Mouse (Mus musculus) forebrain, embryonic 14.5 days (tissue): Measurements from ENCODE around the gene Sult6b2. TPM values are rescaled to one million over a fixed set of nuclear protein-coding genes. Genes with fewer than 3 reads are reported as not detected.
A peak's percentile ranks its signal among the peaks of the same experiment; 100 is the strongest.

Experiments used
- ATAC-seq: fragments of 200-750 bp; cut with Nextera tagmentation; 2 replicates; pipeline ENCODE4 v1.8.0; 2017; ENCODE audit warnings: mild to moderate bottlenecking, moderate library complexity
- DNase-seq: peaks from one replicate; pipeline ENCODE4 v3.0.0-alpha.2; 2015; ENCODE audit warnings: low spot score
- H3K27ac ChIP-seq: fragments of 300-500 bp; sonication (generic); 2 replicates; pipeline ENCODE4 v1.5.1; 2014; ENCODE audit warnings: low read depth, mild to moderate bottlenecking, control low read depth, low read length, moderate library complexity
- H3K27me3 ChIP-seq: fragments of 300-500 bp; sonication (generic); replicated peaks from 2 replicates; pipeline ENCODE4 v1.6.1; 2014; ENCODE audit warnings: low read length, control low read depth, mixed read lengths; ENCODE audit not compliant: control insufficient read depth, insufficient read depth
- H3K36me3 ChIP-seq: fragments of 300-500 bp; sonication (generic); 2 replicates; pipeline ENCODE4 v1.6.1; 2014; ENCODE audit warnings: low read length, control low read depth; ENCODE audit not compliant: control insufficient read depth, insufficient read depth
- H3K4me1 ChIP-seq: fragments of 300-500 bp; sonication (generic); 2 replicates; pipeline ENCODE4 v1.6.1; 2014; ENCODE audit warnings: antibody characterized with exemption, low read length, control low read depth; ENCODE audit not compliant: control insufficient read depth, insufficient read depth
- H3K4me2 ChIP-seq: fragments of 300-500 bp; sonication (generic); 2 replicates; pipeline ENCODE4 v1.6.1; 2014; ENCODE audit warnings: mild to moderate bottlenecking, control low read depth, low read length
- H3K4me3 ChIP-seq: fragments of 300-500 bp; sonication (generic); 2 replicates; pipeline ENCODE4 v1.5.1; 2014; ENCODE audit warnings: low read depth, low read length, control low read depth
- H3K9ac ChIP-seq: fragments of 300-500 bp; sonication (generic); 2 replicates; pipeline ENCODE4 v1.6.1; 2014; ENCODE audit warnings: mild to moderate bottlenecking, low read length, control low read depth, moderate library complexity
- H3K9me3 ChIP-seq: fragments of 300-500 bp; sonication (generic); replicated peaks from 2 replicates; pipeline ENCODE4 v1.6.1; 2016; ENCODE audit warnings: low read length, control low read depth, mixed read lengths; ENCODE audit not compliant: control insufficient read depth
- WGBS: fragments of 180-500 bp; shearing (Covaris S2); extraction: QIAGEN DNeasy Blood & Tissue Kit; methylation state at CpG from one replicate; pipeline ENCODE4 v1.1.7; 2014; 5-methylcytosine and 5-hydroxymethylcytosine counted together
- polyA plus RNA-seq: library from polyadenylated mRNA; unstranded; fragments of >200 nt; fragmentation: Nextera tagmentation; extraction: Ambion mirVana; gene quantifications from 2 replicates; pipeline ENCODE4 v1.2.1, GENCODE M21; 2014

The Sult6b2 gene
- polyA plus RNA-seq, 1 experiment from 2014 or later = 0.18 TPM

- Histone ChIP-seq H3K36me3 (no peaks in the 10 kb centered on the region), H3K9me3 (no peaks in the 10 kb centered on the region), H3K4me1 (no peaks in the 10 kb centered on the region), H3K4me3 (no peak overlapping the region), H3K4me2 (no peak overlapping the region), H3K27ac (no peak overlapping the region), H3K27me3 (no peaks in the 10 kb centered on the region), H3K9ac (no peak overlapping the region)
- DNase-seq (no peak), ATAC-seq (no peak)
- WGBS = 90% methylated on average over 9 of the region's 9 CpGs
These were observed 33.0 kb upstream of the Sult6b2 start for GRCm38 (mm10) chr6:142837326-142837725.

GRCm38 (mm10) chr6:142835726-142836125 is 31.4 kb upstream of the Sult6b2 start:
- Histone ChIP-seq H3K9me3 (no peaks in the 10 kb centered on the region), H3K36me3 (no peaks in the 10 kb centered on the region), H3K27me3 (no peaks in the 10 kb centered on the region), H3K4me3 (no peak overlapping the region), H3K4me2 (no peak overlapping the region), H3K27ac (no peak overlapping the region), H3K4me1 (no peaks in the 10 kb centered on the region), H3K9ac (no peak overlapping the region)
- 56% methylated on average over 18 of the region's 18 CpGs for WGBS
- DNase-seq = peak; percentile 34
- peak; percentile 74 for ATAC-seq

- H3K4me3 ChIP-seq = no peak overlapping the region
- H3K36me3 ChIP-seq = no peaks in the 10 kb centered on the region
- no peak overlapping the region for H3K9ac ChIP-seq
- WGBS = 80% methylated on average over 4 of the region's 4 CpGs
- no peaks in the 10 kb centered on the region for H3K9me3 ChIP-seq
- H3K27ac ChIP-seq = no peak overlapping the region
- no peaks in the 10 kb centered on the region for H3K4me1 ChIP-seq
- ATAC-seq = no peak
- no peaks in the 10 kb centered on the region for H3K27me3 ChIP-seq
- no peak overlapping the region for H3K4me2 ChIP-seq
- no peak for DNase-seq
These were observed 30.6 kb upstream of the Sult6b2 start for GRCm38 (mm10) chr6:142834911-142835310.

GRCm38 (mm10) chr6:142831706-142832105 is 27.4 kb upstream of the Sult6b2 start:
- no peaks in the 10 kb centered on the region for H3K27me3 ChIP-seq
- H3K4me3 ChIP-seq = no peak overlapping the region
- DNase-seq = no peak
- no peak overlapping the region for H3K9ac ChIP-seq
- no peaks in the 10 kb centered on the region for H3K4me1 ChIP-seq
- H3K27ac ChIP-seq = no peak overlapping the region
- H3K9me3 ChIP-seq = no peaks in the 10 kb centered on the region
- 83% methylated on average over 3 of the region's 3 CpGs for WGBS
- no peaks in the 10 kb centered on the region for H3K36me3 ChIP-seq
- no peak overlapping the region for H3K4me2 ChIP-seq
- ATAC-seq = no peak

GRCm38 (mm10) chr6:142831243-142831642 is 26.9 kb upstream of the Sult6b2 start:
- no peak for DNase-seq
- Histone ChIP-seq H3K4me1 (no peaks in the 10 kb centered on the region), H3K9ac (no peak overlapping the region), H3K36me3 (no peaks in the 10 kb centered on the region), H3K27me3 (no peaks in the 10 kb centered on the region), H3K4me3 (no peak overlapping the region), H3K27ac (no peak overlapping the region), H3K9me3 (no peaks in the 10 kb centered on the region), H3K4me2 (no peak overlapping the region)
- no peak for ATAC-seq
- 69% methylated on average over 8 of the region's 8 CpGs for WGBS

GRCm38 (mm10) chr6:142830221-142830620 is 25.9 kb upstream of the Sult6b2 start:
- H3K4me3 ChIP-seq = no peak overlapping the region
- no peak overlapping the region for H3K9ac ChIP-seq
- H3K27ac ChIP-seq = no peak overlapping the region
- no peak for ATAC-seq
- no peaks in the 10 kb centered on the region for H3K36me3 ChIP-seq
- 94% methylated on average over 3 of the region's 3 CpGs for WGBS
- no peak overlapping the region for H3K4me2 ChIP-seq
- no peaks in the 10 kb centered on the region for H3K27me3 ChIP-seq
- DNase-seq = no peak
- H3K9me3 ChIP-seq = no peaks in the 10 kb centered on the region
- no peaks in the 10 kb centered on the region for H3K4me1 ChIP-seq

- DNase-seq (no peak), ATAC-seq (no peak)
- H3K9ac ChIP-seq = no peak overlapping the region
- no peaks in the 10 kb centered on the region for H3K36me3 ChIP-seq
- H3K9me3 ChIP-seq = no peaks in the 10 kb centered on the region
- WGBS = 80% methylated on average over 5 of the region's 5 CpGs
- no peak overlapping the region for H3K4me2 ChIP-seq
- H3K4me3 ChIP-seq = no peak overlapping the region
- H3K27ac ChIP-seq = no peak overlapping the region
- no peaks in the 10 kb centered on the region for H3K27me3 ChIP-seq
- H3K4me1 ChIP-seq = no peaks in the 10 kb centered on the region
These were observed 21.1 kb upstream of the Sult6b2 start for GRCm38 (mm10) chr6:142825449-142825848.

- ATAC-seq = no peak
These were observed 18.9 kb upstream of the Sult6b2 start for GRCm38 (mm10) chr6:142823008-142823787.

GRCm38 (mm10) chr6:142818306-142818705 is 14.0 kb upstream of the Sult6b2 start:
- Histone ChIP-seq H3K9ac (no peak overlapping the region), H3K4me2 (no peak overlapping the region), H3K9me3 (no peaks in the 10 kb centered on the region), H3K4me1 (no peaks in the 10 kb centered on the region), H3K36me3 (no peaks in the 10 kb centered on the region), H3K4me3 (no peak overlapping the region), H3K27me3 (no peaks in the 10 kb centered on the region), H3K27ac (no peak overlapping the region)
- DNase-seq (no peak), ATAC-seq (no peak)
- WGBS = 95% methylated on average over 10 of the region's 10 CpGs

More at GRCm38 (mm10) chr6:142823008-142823787, 18.9 kb upstream of the Sult6b2 start:
- no peak overlapping the region for H3K4me3 ChIP-seq
- H3K27me3 ChIP-seq = no peaks in the 10 kb centered on the region
- H3K4me2 ChIP-seq = no peak overlapping the region
- no peak overlapping the region for H3K27ac ChIP-seq
- H3K4me1 ChIP-seq = no peaks in the 10 kb centered on the region
- H3K9ac ChIP-seq = no peak overlapping the region
- H3K36me3 ChIP-seq = no peaks in the 10 kb centered on the region
- H3K9me3 ChIP-seq = no peaks in the 10 kb centered on the region
- no peak for DNase-seq
- WGBS = 86% methylated on average over 5 of the region's 5 CpGs
